Mouse (Mus musculus): ENCODE results near the gene Mad2l2.

The Mad2l2 gene

GRCm38 (mm10) chr4:148130133-148130532, at the start of gene Mad2l2:
TSS of gene Mad2l2 (plus strand) at chr4:148130384.
- DNase-seq: no peak

DNA sequence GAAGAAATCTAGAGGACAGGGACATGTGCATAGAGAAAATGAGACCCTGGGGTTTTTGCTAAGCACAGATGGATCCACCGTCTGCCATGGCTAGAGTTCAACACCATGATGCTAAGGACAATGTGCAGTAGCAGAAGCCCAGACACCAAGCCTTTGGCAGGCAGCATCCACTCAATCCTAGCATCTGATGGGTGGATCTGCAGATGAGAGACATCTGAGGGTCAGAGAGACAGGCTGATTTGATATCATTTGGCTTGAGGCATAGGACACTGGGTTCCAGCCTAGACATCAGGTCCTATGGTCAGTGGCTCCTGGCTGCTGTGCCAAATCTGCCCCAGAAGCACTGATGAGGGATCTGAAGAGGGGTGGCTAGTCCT, 49.6 kb upstream of the Mad2l2 start:
- peak; percentile 46 for DNase-seq

DNA sequence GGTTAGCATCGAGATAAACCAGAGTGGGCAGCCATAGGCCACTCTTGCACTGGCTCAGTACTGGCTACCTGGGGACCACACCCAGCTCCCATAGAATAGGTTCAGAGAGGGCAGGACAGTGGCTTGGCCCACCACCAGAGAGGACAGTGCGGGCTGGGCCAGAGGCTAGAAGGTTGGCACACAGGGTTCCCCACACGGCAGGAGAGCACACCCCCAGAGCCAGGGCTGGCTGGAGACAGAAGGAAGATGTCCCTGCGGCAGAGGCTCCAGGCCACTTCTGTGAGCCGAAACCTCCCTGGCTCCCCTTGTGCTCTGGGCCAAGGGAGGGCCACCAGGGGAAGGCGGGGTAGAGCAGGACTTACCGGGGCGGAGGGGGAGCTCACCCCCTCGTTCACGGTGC, 49.0 kb upstream of the Mad2l2 start:
- DNase-seq: no peak

GRCm38 (mm10) chr4:148082257-148083044, 47.7 kb upstream of the Mad2l2 start:
- peak; percentile 51 for DNase-seq

GRCm38 (mm10) chr4:148083176-148083899, 46.8 kb upstream of the Mad2l2 start:
- DNase-seq: no peak

GRCm38 (mm10) chr4:148084261-148084714, 45.9 kb upstream of the Mad2l2 start:
- no peak for DNase-seq

- no peak for DNase-seq
Observed at GRCm38 (mm10) chr4:148085131-148085906, 44.9 kb upstream of the Mad2l2 start.

- no peak for DNase-seq
Observed at GRCm38 (mm10) chr4:148085907-148086305, 44.3 kb upstream of the Mad2l2 start.

DNA sequence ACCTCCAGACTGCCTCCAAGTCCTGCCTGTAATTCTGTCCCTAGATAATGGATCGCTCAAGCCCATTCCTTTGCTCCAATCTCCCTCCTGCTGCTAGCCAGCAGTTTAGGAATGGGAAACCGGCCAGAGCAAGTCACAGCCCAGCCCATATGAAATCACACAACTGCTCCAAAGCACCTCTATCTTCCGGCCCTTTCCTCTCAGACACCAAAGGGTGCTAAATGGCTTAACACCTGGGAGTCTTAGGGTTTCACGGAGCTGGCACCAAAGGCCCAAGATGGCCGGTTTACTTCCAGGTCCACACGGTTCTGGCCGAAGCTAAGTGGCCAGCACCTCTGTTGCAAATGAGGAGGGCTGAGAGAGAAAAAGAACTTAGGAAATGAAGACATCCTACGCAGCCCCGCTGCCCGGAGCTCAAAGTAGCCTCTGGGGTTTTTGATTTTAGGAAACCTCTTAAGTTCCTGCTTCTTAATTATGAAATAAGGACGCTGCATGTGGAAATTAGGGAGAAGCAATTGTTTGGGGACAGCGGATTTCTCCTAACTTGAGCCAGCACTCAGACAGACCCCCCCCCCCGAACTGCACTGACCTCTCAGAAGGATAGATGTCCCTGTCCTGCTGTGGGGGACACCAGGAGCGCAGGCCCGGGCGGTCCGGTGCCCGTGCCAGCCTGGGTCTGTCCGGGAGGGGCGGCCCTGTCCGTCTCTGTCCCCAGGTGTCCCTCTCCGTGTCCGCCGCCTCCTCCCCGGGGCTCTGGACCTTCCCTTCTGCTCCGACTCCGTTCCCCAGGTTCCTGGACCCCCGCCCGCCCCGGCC, 42.9 kb upstream of the Mad2l2 start:
- no peak for DNase-seq

- DNase-seq: peak; percentile 89
Observed at GRCm38 (mm10) chr4:148087907-148088527, 42.2 kb upstream of the Mad2l2 start, which contains the start of gene Agtrap. TSS of gene Agtrap (minus strand) at chr4:148088031.

GRCm38 (mm10) chr4:148089166-148089565, 41.0 kb upstream of the Mad2l2 start:
- no peak for DNase-seq

DNA sequence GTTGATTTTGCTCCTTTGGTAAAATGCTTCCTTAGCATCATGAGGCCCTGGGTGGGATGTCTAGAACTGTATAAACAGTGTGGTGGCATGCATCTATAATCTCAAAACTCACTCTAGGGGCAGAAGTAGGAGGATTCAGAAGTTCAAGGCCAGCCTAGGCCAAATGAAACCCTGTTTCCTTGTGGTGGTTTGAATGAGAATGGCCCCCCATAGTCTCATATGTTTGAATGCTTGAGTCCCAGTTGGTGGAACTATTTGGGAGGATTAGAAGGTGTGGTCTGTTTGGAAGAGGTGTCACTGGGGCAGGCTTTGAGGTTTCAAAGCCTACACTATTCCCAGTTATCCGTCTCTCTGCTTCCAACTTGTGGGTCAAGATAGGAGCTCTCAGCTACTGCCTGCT, 39.0 kb upstream of the Mad2l2 start:
- no peak for DNase-seq

- DNase-seq: no peak
Observed at GRCm38 (mm10) chr4:148092551-148093271, 37.5 kb upstream of the Mad2l2 start.

- DNase-seq: no peak
Observed at GRCm38 (mm10) chr4:148094161-148094560, 36.0 kb upstream of the Mad2l2 start.

DNA sequence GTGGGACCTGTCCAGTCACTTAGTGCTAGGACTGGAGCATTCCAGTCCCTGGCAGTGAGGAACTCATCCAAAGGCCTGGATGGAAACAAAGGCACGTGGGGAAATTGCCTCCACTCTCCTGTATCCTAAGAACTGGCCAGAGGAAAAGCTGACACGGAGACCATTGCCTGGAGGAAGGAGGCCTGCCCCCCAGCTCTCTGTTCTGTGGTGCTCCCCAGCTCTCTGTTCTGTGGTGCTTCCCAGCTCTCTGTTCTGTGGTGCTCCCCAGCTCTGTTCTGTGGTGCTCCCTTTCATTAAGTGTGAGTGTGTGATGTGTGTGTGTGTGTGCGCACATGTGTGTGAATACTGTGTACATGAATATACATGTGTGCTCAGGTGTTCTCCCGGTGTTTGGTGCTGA, 35.1 kb upstream of the Mad2l2 start:
- DNase-seq: no peak

- DNase-seq: no peak
Observed at GRCm38 (mm10) chr4:148097936-148098335, 32.2 kb upstream of the Mad2l2 start.

- no peak for DNase-seq
Observed at GRCm38 (mm10) chr4:148098666-148099065, 31.5 kb upstream of the Mad2l2 start.

DNA sequence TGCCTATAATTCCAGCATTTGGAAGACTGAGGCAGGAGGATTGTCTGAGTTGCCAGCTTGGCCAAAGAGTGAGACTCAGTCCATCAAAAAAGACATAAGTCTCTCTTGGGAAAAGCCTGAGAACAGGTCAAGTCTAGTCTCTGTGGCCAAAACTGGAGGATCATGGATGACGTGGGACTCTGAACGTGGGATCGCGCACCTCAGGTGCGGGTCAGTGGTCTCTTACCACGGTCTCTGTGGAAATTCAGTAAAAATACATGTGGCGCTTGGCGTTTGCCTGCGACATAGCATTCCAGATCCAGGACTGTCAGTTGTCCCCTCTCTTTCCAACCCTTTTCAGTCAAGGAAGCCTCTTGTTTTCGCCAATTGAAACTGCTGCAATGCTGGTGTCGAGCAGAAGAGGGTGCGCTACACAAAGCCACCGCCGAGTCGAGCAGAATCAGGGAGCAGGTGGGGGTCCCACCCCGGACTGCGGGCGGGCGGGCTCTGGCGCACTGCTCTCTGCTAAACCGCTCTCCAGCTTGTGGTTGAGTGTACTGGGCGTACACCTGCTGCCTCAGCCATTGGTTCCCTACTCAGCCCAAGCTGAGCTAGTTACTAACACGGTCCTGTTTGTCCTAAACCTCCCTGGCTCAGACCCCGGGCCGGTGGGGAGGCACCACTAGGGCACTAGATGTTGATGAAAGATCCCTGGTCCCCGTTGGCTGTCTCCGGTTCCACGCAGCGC, 28.2 kb upstream of the Mad2l2 start:
- DNase-seq: peak; percentile 60

GRCm38 (mm10) chr4:148104146-148104545, 26.0 kb upstream of the Mad2l2 start:
- DNase-seq: no peak

GRCm38 (mm10) chr4:148107621-148108291, 22.4 kb upstream of the Mad2l2 start:
- DNase-seq: no peak

Data from cerebellum, adult 8-10 months (tissue).